Mouse (Mus musculus) midbrain, embryonic 12.5 days (tissue): ENCODE measurements around the gene Nupr1l. TPM values are rescaled to one million over a fixed set of nuclear protein-coding genes. Genes with fewer than 3 reads are reported as not detected.
"Not testable (repeated sequence)": the region's sequence is repeated elsewhere in the genome, so short reads cannot be mapped to it uniquely, and the experiment has no call there.

Source experiments
- ATAC-seq: fragments of 200-750 bp; cut with Nextera tagmentation; 2 replicates; pipeline ENCODE4 v1.8.0; 2017; ENCODE audit warnings: low read depth, moderate TSS enrichment, moderate library complexity; ENCODE audit not compliant: low FRiP score
- H3K27ac ChIP-seq: fragments of 300-500 bp; sonication (generic); replicated peaks from 2 replicates; pipeline ENCODE4 v1.5.1; 2016; ENCODE audit warnings: mild to moderate bottlenecking
- H3K27me3 ChIP-seq: fragments of 300-500 bp; sonication (generic); 2 replicates; pipeline ENCODE4 v1.6.1; 2016; ENCODE audit warnings: mild to moderate bottlenecking
- H3K36me3 ChIP-seq: fragments of 300-500 bp; sonication (generic); 2 replicates; pipeline ENCODE4 v1.6.1; 2016
- H3K4me1 ChIP-seq: fragments of 300-500 bp; sonication (generic); 2 replicates; pipeline ENCODE4 v1.6.1; 2016
- H3K4me2 ChIP-seq: fragments of 300-500 bp; sonication (generic); replicated peaks from 2 replicates; pipeline ENCODE4 v1.6.1; 2016; ENCODE audit warnings: mild to moderate bottlenecking, moderate library complexity
- H3K4me3 ChIP-seq: fragments of 300-500 bp; sonication (generic); 2 replicates; pipeline ENCODE4 v1.5.1; 2016; ENCODE audit warnings: mild to moderate bottlenecking
- H3K9ac ChIP-seq: fragments of 300-500 bp; sonication (generic); replicated peaks from 2 replicates; pipeline ENCODE4 v1.6.1; 2016; ENCODE audit warnings: mild to moderate bottlenecking, moderate library complexity
- H3K9me3 ChIP-seq: fragments of 300-500 bp; sonication (generic); 2 replicates; pipeline ENCODE4 v1.6.1; 2016; ENCODE audit warnings: mild to moderate bottlenecking
- WGBS: fragments of 180-500 bp; shearing (Covaris S2); methylation state at CpG from one replicate; pipeline ENCODE4 v1.1.7; 2016; 5-methylcytosine and 5-hydroxymethylcytosine counted together
- polyA plus RNA-seq: library from polyadenylated mRNA; unstranded; fragments of >200 nt; fragmentation: Nextera tagmentation; extraction: Ambion mirVana; gene quantifications from 2 replicates; pipeline ENCODE4 v1.2.1, GENCODE M21; 2016

Nupr1l gene
- polyA plus RNA-seq, 1 experiment from 2014 or later, result 6.2 TPM

DNA sequence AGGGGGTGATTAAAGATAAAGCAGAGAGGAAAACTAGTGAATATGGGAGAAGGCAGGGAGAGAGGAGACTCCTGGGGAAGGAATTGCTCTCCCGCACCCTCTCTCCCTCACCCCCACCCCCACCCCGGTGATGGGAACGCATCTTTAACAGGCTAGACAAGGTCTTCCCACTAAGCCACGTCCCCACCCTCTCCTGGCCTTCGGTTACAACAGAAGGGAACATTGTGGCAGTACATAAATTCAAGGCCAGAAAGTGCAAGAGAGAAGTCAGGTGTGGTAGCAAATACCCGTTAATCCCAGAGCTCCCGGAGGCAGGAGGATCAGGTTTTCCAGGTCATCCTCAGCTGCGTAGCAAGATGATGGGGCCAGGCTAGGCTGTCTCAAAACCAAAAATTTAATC is 11.0 kb downstream of the Nupr1l start:
- no peaks in the 10 kb centered on the region for H3K27me3 ChIP-seq
- no peak overlapping the region for H3K9ac ChIP-seq
- no peaks in the 10 kb centered on the region for H3K9me3 ChIP-seq
- no peak overlapping the region for H3K4me3 ChIP-seq
- H3K4me2 ChIP-seq, result no peak overlapping the region
- H3K4me1 ChIP-seq, result no peaks in the 10 kb centered on the region
- ATAC-seq, result no peak
- no peaks in the 10 kb centered on the region for H3K36me3 ChIP-seq
- H3K27ac ChIP-seq, result no peak overlapping the region
- 70% methylated on average over 8 of the region's 8 CpGs for WGBS

GRCm38 (mm10) chr5:129921972-129922371 is 13.6 kb downstream of the Nupr1l start:
- H3K4me1 ChIP-seq, result no peaks in the 10 kb centered on the region
- no peak overlapping the region for H3K9ac ChIP-seq
- 90% methylated on average over 4 of the region's 4 CpGs for WGBS
- H3K4me2 ChIP-seq, result no peak overlapping the region
- no peaks in the 10 kb centered on the region for H3K9me3 ChIP-seq
- H3K27ac ChIP-seq, result no peak overlapping the region
- no peak for ATAC-seq
- no peaks in the 10 kb centered on the region for H3K36me3 ChIP-seq
- no peak overlapping the region for H3K4me3 ChIP-seq
- no peaks in the 10 kb centered on the region for H3K27me3 ChIP-seq

DNA sequence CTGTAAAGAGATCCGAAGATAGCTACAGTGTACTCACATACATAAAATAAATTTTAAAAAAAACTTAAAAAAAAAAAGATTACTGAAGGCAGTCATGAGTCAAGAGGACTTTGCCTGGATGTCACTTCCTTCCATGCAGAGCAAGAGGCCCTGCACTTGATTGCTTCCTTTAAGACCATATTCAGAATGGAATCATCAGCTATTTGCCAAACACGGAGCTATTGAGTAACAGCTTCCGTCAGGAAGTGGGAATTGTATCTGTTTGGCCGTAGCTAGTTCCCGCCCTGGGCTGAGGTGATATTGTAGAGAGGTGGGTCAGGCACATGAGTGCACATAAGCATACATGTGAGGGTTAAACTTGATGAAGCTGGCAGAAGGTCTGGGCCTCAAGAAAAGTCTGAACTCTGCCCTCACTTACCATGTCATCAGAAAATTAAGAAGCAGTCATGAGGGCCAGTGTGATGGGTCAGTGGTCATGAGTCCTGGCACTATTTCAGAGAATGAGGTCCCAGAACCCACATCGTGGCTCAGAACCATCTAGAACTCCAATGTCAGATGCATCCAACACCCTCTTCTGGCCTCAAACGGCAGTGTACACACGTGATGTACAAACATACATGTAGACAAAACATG is 16.6 kb downstream of the Nupr1l start:
- no peaks in the 10 kb centered on the region for H3K36me3 ChIP-seq
- peaks cover 1% of the 10 kb centered on the region; the same call in 1 of the 2 replicates for H3K4me1 ChIP-seq
- WGBS, result 92% methylated on average over 8 of the region's 8 CpGs
- no peak overlapping the region for H3K4me3 ChIP-seq
- H3K9ac ChIP-seq, result no peak overlapping the region
- ATAC-seq, result no peak
- no peaks in the 10 kb centered on the region for H3K9me3 ChIP-seq
- H3K27me3 ChIP-seq, result no peaks in the 10 kb centered on the region
- H3K4me2 ChIP-seq, result no peak overlapping the region
- H3K27ac ChIP-seq, result no peak overlapping the region

GRCm38 (mm10) chr5:129925933-129926332 is 17.6 kb downstream of the Nupr1l start:
- Histone ChIP-seq H3K4me1 (peaks cover 5% of the 10 kb centered on the region; the same call in 1 of the 2 replicates), H3K4me3 (no peak overlapping the region), H3K27ac (no peak overlapping the region), H3K36me3 (no peaks in the 10 kb centered on the region), H3K9me3 (no peaks in the 10 kb centered on the region), H3K4me2 (no peak overlapping the region), H3K9ac (no peak overlapping the region), H3K27me3 (no peaks in the 10 kb centered on the region)
- WGBS, result 81% methylated on average over 5 of the region's 5 CpGs
- no peak for ATAC-seq

GRCm38 (mm10) chr5:129929924-129930855 is 21.9 kb downstream of the Nupr1l start:
- peaks cover 5% of the 10 kb centered on the region; the same call in 1 of the 2 replicates for H3K4me1 ChIP-seq
- H3K36me3 ChIP-seq, result no peaks in the 10 kb centered on the region
- 61% methylated on average over 9 of the region's 9 CpGs for WGBS
- H3K9ac ChIP-seq, result no peak overlapping the region
- H3K4me3 ChIP-seq, result no peak overlapping the region
- no peaks in the 10 kb centered on the region for H3K9me3 ChIP-seq
- no peaks in the 10 kb centered on the region for H3K27me3 ChIP-seq
- no peak overlapping the region for H3K4me2 ChIP-seq
- ATAC-seq, result no peak
- no peak overlapping the region for H3K27ac ChIP-seq

DNA sequence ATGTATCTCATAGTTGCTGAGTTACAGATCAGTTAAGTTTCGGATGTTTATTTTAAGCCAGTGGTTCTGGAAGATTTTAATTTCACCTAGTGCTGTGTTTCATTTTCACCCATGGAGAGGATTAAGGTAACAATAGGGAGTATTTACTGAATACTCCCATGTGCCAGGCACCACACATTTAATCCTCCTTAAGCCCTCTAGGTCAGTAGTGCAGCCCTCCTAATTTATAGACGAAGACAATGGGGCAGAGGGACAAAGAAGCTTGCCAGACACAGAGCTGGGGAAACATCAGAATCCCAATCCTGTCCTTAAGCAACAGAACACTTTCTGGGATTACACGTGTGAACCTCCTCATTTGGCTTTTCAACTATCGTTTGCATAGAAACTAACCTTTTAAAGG is 28.6 kb downstream of the Nupr1l start:
- Histone ChIP-seq H3K4me1 (no peaks in the 10 kb centered on the region), H3K9ac (no peak overlapping the region), H3K4me2 (no peak overlapping the region), H3K4me3 (no peak overlapping the region), H3K9me3 (no peaks in the 10 kb centered on the region), H3K36me3 (no peaks in the 10 kb centered on the region), H3K27ac (no peak overlapping the region), H3K27me3 (peaks cover 8% of the 10 kb centered on the region; the same call in 1 of the 2 replicates)
- ATAC-seq, result no peak
- 12% methylated on average over 4 of the region's 4 CpGs for WGBS

- H3K9me3 ChIP-seq, result no peaks in the 10 kb centered on the region
- no peak overlapping the region for H3K27ac ChIP-seq
- no peak overlapping the region for H3K9ac ChIP-seq
- no peaks in the 10 kb centered on the region for H3K36me3 ChIP-seq
- ATAC-seq, result no peak
- H3K4me3 ChIP-seq, result no peak overlapping the region
- peaks cover 4% of the 10 kb centered on the region for H3K4me1 ChIP-seq
- H3K27me3 ChIP-seq, result peaks cover 8% of the 10 kb centered on the region; the same call in 1 of the 2 replicates
- no peak overlapping the region for H3K4me2 ChIP-seq
- 76% methylated on average over 2 of the region's 2 CpGs for whole genome bisulfite sequencing
Measured at GRCm38 (mm10) chr5:129940281-129940680, 31.9 kb downstream of the Nupr1l start.

GRCm38 (mm10) chr5:129940736-129941494 is 32.6 kb downstream of the Nupr1l start:
- H3K9me3 ChIP-seq, result no peaks in the 10 kb centered on the region
- H3K9ac ChIP-seq, result peak overlapping the region; percentile 28; the same call in 1 of the 2 replicates
- peak overlapping the region; percentile 71 for H3K27ac ChIP-seq
- peak overlapping the region; percentile 52 for H3K4me2 ChIP-seq
- H3K27me3 ChIP-seq, result peaks cover 8% of the 10 kb centered on the region; the same call in 1 of the 2 replicates
- peaks cover 4% of the 10 kb centered on the region for H3K4me1 ChIP-seq
- 11% methylated on average over 9 of the region's 9 CpGs for WGBS
- ATAC-seq, result no peak
- H3K36me3 ChIP-seq, result no peaks in the 10 kb centered on the region; the same call in 1 of the 2 replicates
- H3K4me3 ChIP-seq, result peak overlapping the region; percentile 94

GRCm38 (mm10) chr5:129941495-129942045 is 33.2 kb downstream of the Nupr1l start, which contains the start of gene Vkorc1l1:
Gene Vkorc1l1, plus strand, starts transcription at chr5:129941970.
- Histone ChIP-seq H3K4me1 (peaks cover 4% of the 10 kb centered on the region), H3K9me3 (no peaks in the 10 kb centered on the region), H3K27me3 (peaks cover 8% of the 10 kb centered on the region; the same call in 1 of the 2 replicates), H3K36me3 (no peaks in the 10 kb centered on the region; the same call in 1 of the 2 replicates), H3K4me3 (peak within 1 kb of the TSS; percentile 94), H3K4me2 (peak within 1 kb of the TSS; percentile 78), H3K27ac (peak within 1 kb of the TSS; percentile 78), H3K9ac (peak within 1 kb of the TSS; percentile 88)
- 1% methylated on average over 52 of the region's 59 CpGs for WGBS
- peak; percentile 96 for ATAC-seq

DNA sequence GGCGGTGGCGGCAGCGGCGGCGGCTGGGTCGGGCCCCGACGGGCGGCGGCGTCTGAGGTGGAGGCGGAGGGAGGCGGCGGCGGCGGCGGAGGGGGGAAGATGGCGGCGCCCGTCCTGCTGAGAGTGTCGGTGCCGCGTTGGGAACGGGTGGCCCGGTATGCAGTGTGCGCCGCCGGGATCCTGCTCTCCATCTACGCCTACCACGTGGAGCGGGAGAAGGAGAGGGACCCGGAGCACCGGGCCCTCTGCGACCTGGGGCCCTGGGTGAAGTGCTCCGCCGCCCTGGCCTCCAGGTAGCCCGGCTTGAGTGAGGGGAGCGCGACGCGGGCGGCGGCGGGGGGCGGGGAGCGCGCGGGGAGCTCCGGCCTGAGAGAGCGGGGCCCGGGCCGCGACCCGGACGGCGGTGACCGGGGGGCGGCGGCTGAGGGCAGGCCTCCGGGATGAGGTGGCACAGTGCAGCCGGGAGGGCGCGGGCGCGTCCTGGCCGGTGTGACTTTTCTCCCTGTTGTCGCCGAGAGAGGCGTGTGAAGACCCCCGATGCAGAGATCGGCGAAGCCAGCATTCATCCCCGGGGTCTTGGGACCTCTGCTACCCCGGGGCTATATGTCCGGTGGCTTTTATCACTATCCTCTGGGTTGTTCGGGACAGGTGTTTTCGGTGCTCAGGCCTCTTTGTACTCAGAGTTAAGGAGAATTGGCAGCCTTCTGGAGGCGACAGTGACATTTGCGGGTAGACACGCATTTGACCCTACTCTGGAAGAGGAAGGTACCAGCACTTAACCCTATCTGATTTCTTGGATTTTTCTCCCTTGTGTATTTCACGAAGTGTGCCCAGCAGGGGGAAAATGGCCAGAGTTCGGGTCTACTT is 34.0 kb downstream of the Nupr1l start:
- peak; percentile 73 for ATAC-seq
- Histone ChIP-seq H3K27ac (peak overlapping the region; percentile 78), H3K4me3 (peak overlapping the region; percentile 94), H3K4me2 (peak overlapping the region; percentile 78), H3K9ac (peak overlapping the region; percentile 88)
- H3K36me3 ChIP-seq, H3K9me3 ChIP-seq, H3K27me3 ChIP-seq, H3K4me1 ChIP-seq: not testable (repeated sequence)
- WGBS, result under 1% methylated on average over 51 of the region's 82 CpGs

- Histone ChIP-seq H3K27ac (no peak overlapping the region), H3K9ac (no peak overlapping the region), H3K4me1 (peaks cover 4% of the 10 kb centered on the region), H3K36me3 (no peaks in the 10 kb centered on the region; the same call in 1 of the 2 replicates), H3K4me2 (no peak overlapping the region), H3K27me3 (peaks cover 8% of the 10 kb centered on the region; the same call in 1 of the 2 replicates), H3K4me3 (no peak overlapping the region), H3K9me3 (no peaks in the 10 kb centered on the region)
- 93% methylated on average over 1 of the region's 1 CpGs for WGBS
- no peak for ATAC-seq
Measured at GRCm38 (mm10) chr5:129943402-129943801, 35.1 kb downstream of the Nupr1l start.
